Mouse (Mus musculus) macrophage (primary cell): ENCODE results near the gene Cp. TPM values are rescaled to one million over a fixed set of nuclear protein-coding genes. Genes with fewer than 3 reads are reported as not detected.
"Not testable (repeated sequence)": the region's sequence is repeated elsewhere in the genome, so short reads cannot be mapped to it uniquely, and the experiment has no call there.

Source experiments
- H3K27ac ChIP-seq: fragments of 350-480 bp; formaldehyde crosslinking; 2 replicates; pipeline ENCODE4 v1.9.0; 2021
- H3K36me3 ChIP-seq: fragments of 350-480 bp; formaldehyde crosslinking; 2 replicates; pipeline ENCODE4 v1.9.0; 2021; ENCODE audit errors: inconsistent target
- H3K4me3 ChIP-seq: fragments of 350-480 bp; formaldehyde crosslinking; 2 replicates; pipeline ENCODE4 v1.9.0; 2021; ENCODE audit errors: inconsistent target
- H3K79me2 ChIP-seq: fragments of 350-480 bp; formaldehyde crosslinking; 2 replicates; pipeline ENCODE4 v1.9.0; 2021; ENCODE audit errors: inconsistent target
- WGBS: methylation state at CpG from one replicate; pipeline ENCODE4 v1.1.7; 2026; ENCODE audit warnings: inconsistent platforms; ENCODE audit not compliant: missing documents; 5-methylcytosine and 5-hydroxymethylcytosine counted together
- polyA plus RNA-seq: library from polyadenylated mRNA; stranded (reverse); fragments of 250-400 nt; gene quantifications from 3 replicates; pipeline ENCODE4 v1.2.4, GENCODE M21; 2018; ENCODE audit warnings: inconsistent platforms

Cp gene
- polyA plus RNA-seq, 1 experiment from 2014 or later = 22.9 TPM

- H3K36me3 ChIP-seq = peaks cover 41% of the 10 kb centered on the region
- peak overlapping the region; percentile 98 for H3K27ac ChIP-seq
- no peak overlapping the region for H3K4me3 ChIP-seq
- H3K79me2 ChIP-seq = peaks cover 69% of the 10 kb centered on the region
Measured at GRCm38 (mm10) chr3:20026481-20026880, 69.6 kb downstream of the Cp start.

- H3K79me2 ChIP-seq = peaks cover 70% of the 10 kb centered on the region
- WGBS = 9% methylated on average over 8 of the region's 8 CpGs
- H3K4me3 ChIP-seq = no peak overlapping the region
- H3K36me3 ChIP-seq = peaks cover 34% of the 10 kb centered on the region
- H3K27ac ChIP-seq = peak overlapping the region; percentile 98
Measured at GRCm38 (mm10) chr3:20026996-20027689, 70.3 kb downstream of the Cp start.

- no peak overlapping the region for H3K4me3 ChIP-seq
- peaks cover 70% of the 10 kb centered on the region for H3K79me2 ChIP-seq
- H3K36me3 ChIP-seq = peaks cover 27% of the 10 kb centered on the region
- 66% methylated on average over 5 of the region's 5 CpGs for WGBS
- H3K27ac ChIP-seq = peak overlapping the region; percentile 98
Measured at GRCm38 (mm10) chr3:20027788-20028187, 70.9 kb downstream of the Cp start.

- H3K4me3 ChIP-seq = no peak overlapping the region
- peaks cover 70% of the 10 kb centered on the region for H3K79me2 ChIP-seq
- 27% methylated on average over 3 of the region's 3 CpGs for WGBS
- H3K36me3 ChIP-seq = peaks cover 19% of the 10 kb centered on the region
- H3K27ac ChIP-seq = peak overlapping the region; percentile 98
Measured at GRCm38 (mm10) chr3:20028640-20029039, 71.8 kb downstream of the Cp start.

GRCm38 (mm10) chr3:20030807-20031206 lies 74.0 kb downstream of the Cp start:
- WGBS = 64% methylated on average over 6 of the region's 6 CpGs
- no peak overlapping the region for H3K4me3 ChIP-seq
- H3K36me3 ChIP-seq = no peaks in the 10 kb centered on the region
- no peak overlapping the region for H3K27ac ChIP-seq
- peaks cover 58% of the 10 kb centered on the region for H3K79me2 ChIP-seq

GRCm38 (mm10) chr3:20033761-20034718 lies 77.2 kb downstream of the Cp start:
- peak overlapping the region; percentile 81 for H3K27ac ChIP-seq
- H3K36me3 ChIP-seq = no peaks in the 10 kb centered on the region
- peaks cover 55% of the 10 kb centered on the region for H3K79me2 ChIP-seq
- H3K4me3 ChIP-seq = peak overlapping the region; percentile 63
- WGBS = 2% methylated on average over 10 of the region's 10 CpGs

- WGBS = 1% methylated on average over 39 of the region's 47 CpGs
- peak within 1 kb of the TSS; percentile 63 for H3K4me3 ChIP-seq
- H3K79me2 ChIP-seq = peaks cover 48% of the 10 kb centered on the region
- peak within 1 kb of the TSS; percentile 81 for H3K27ac ChIP-seq
- H3K36me3 ChIP-seq = no peaks in the 10 kb centered on the region
Measured at GRCm38 (mm10) chr3:20034719-20035404, 78.0 kb downstream of the Cp start, which contains the start of gene Hps3. Gene Hps3 (minus strand): TSS chr3:20035315.

- no peaks in the 10 kb centered on the region for H3K36me3 ChIP-seq
- 97% methylated on average over 4 of the region's 4 CpGs for WGBS
Measured at GRCm38 (mm10) chr3:20036069-20036468, 79.2 kb downstream of the Cp start.

GRCm38 (mm10) chr3:20041461-20041860 lies 84.6 kb downstream of the Cp start:
- H3K36me3 ChIP-seq, H3K79me2 ChIP-seq, H3K27ac ChIP-seq, H3K4me3 ChIP-seq: not testable (repeated sequence)
- WGBS = 95% methylated on average over 6 of the region's 7 CpGs

More at GRCm38 (mm10) chr3:20036069-20036468, 79.2 kb downstream of the Cp start:
- H3K27ac ChIP-seq = no peak overlapping the region
- H3K4me3 ChIP-seq = no peak overlapping the region
- H3K79me2 ChIP-seq = peaks cover 36% of the 10 kb centered on the region

GRCm38 (mm10) chr3:20044736-20045135 lies 87.9 kb downstream of the Cp start:
- not testable (repeated sequence) for H3K4me3 ChIP-seq, H3K27ac ChIP-seq, H3K36me3 ChIP-seq, H3K79me2 ChIP-seq
- WGBS = 81% methylated on average over 3 of the region's 3 CpGs

GRCm38 (mm10) chr3:20057306-20058196 lies 100.7 kb downstream of the Cp start, which contains the start of gene Hltf:
Gene Hltf (plus strand): TSS chr3:20057811.
- Histone ChIP-seq H3K79me2 (peaks cover 16% of the 10 kb centered on the region), H3K4me3 (peak within 1 kb of the TSS; percentile 87), H3K27ac (peak within 1 kb of the TSS; percentile 57), H3K36me3 (peaks cover 13% of the 10 kb centered on the region; the same call in 1 of the 2 replicates)
- WGBS = under 1% methylated on average over 51 of the region's 54 CpGs

GRCm38 (mm10) chr3:20058197-20058541 lies 101.3 kb downstream of the Cp start:
- H3K79me2 ChIP-seq = peaks cover 16% of the 10 kb centered on the region
- WGBS = 5% methylated on average over 6 of the region's 9 CpGs
- H3K36me3 ChIP-seq = peaks cover 15% of the 10 kb centered on the region; the same call in 1 of the 2 replicates
- no peak overlapping the region for H3K27ac ChIP-seq
- H3K4me3 ChIP-seq = peak overlapping the region; percentile 87
